Comparison of ENCODE assay signal across 33 mouse cellular contexts in genomic region chr10:59821334-59822066, GRCm38 (mm10). TPM values are rescaled to one million over a fixed set of nuclear protein-coding genes. Genes with fewer than 3 reads are reported as not detected.
DNase-seq lines count a peak whose midpoint lies in the region; ATAC-seq and TF ChIP-seq lines count a peak whose summit lies in the region.
"Had no signal": no experiment of that assay in that cellular context is flagged by ENCODE, and none has a peak within 500 bp of the region (broad histone marks: within the 10 kb centered on the region; RNA-seq: fewer than 3 reads in every experiment).

No protein-coding gene starts in this region.

- no peak overlapping the region for H3K4me2 ChIP-seq in hindbrain, postnatal 0 days (ENCODE audit: low read depth, low read length)
- no peak overlapping the region for H3K4me2 ChIP-seq in hindbrain, embryonic 13.5 days
- H3K4me2 ChIP-seq in lung, postnatal 0 days (replicated peaks; ENCODE audit: low read depth, low read length), result no peak overlapping the region
- H3K4me2 ChIP-seq: embryonic facial prominence, embryonic 13.5 days; heart, embryonic 13.5 days; liver, embryonic 13.5 days; midbrain, embryonic 13.5 days; neural tube, embryonic 15.5 days; stomach, embryonic 15.5 days had no signal

- ATAC-seq in hindbrain, postnatal 0 days, result peak; percentile 20; the same call in 1 of the 2 replicates
- ATAC-seq in hindbrain, embryonic 13.5 days (ENCODE audit: low FRiP score), result no peak
- ATAC-seq in lung, postnatal 0 days, result peak; percentile 61
- ATAC-seq: forebrain, postnatal 0 days; inflammation-experienced regulatory T-cells, adult 6 months; midbrain, embryonic 13.5 days had no signal

- no peak for TF ChIP-seq CTCF in hindbrain, postnatal 0 days (IDR thresholded peaks at IDR 0.05; ENCODE audit: low read depth)
- TF ChIP-seq CTCF in lung, postnatal 0 days (IDR thresholded peaks at IDR 0.05), result no peak

- H3K4me1 ChIP-seq in hindbrain, postnatal 0 days (ENCODE audit: insufficient read depth, low read length), result no peaks in the 10 kb centered on the region
- H3K4me1 ChIP-seq in hindbrain, embryonic 13.5 days (replicated peaks), result peaks cover 13% of the 10 kb centered on the region; the same call in 1 of the 2 replicates
- no peaks in the 10 kb centered on the region for H3K4me1 ChIP-seq in lung, postnatal 0 days (ENCODE audit: insufficient read depth, low read depth, low read length)
- H3K4me1 ChIP-seq: liver, embryonic 13.5 days; stomach, embryonic 15.5 days had no signal

- H3K36me3 ChIP-seq in hindbrain, postnatal 0 days (ENCODE audit: insufficient read depth, low read length), result no peaks in the 10 kb centered on the region
- H3K36me3 ChIP-seq in hindbrain, embryonic 13.5 days, result no peaks in the 10 kb centered on the region
- no peaks in the 10 kb centered on the region for H3K36me3 ChIP-seq in lung, postnatal 0 days (ENCODE audit: insufficient read depth, low read length)
- H3K36me3 ChIP-seq: embryonic facial prominence, embryonic 13.5 days; G1E; liver, embryonic 13.5 days; midbrain, embryonic 13.5 days; neural tube, embryonic 15.5 days; stomach, embryonic 15.5 days had no signal

- WGBS in hindbrain, postnatal 0 days, result 90% methylated on average over 7 of the region's 7 CpGs
- WGBS in hindbrain, embryonic 13.5 days, result 89% methylated on average over 6 of the region's 7 CpGs
- WGBS in lung, postnatal 0 days, result 93% methylated on average over 7 of the region's 7 CpGs

- H3K27ac ChIP-seq in hindbrain, postnatal 0 days, result no peak overlapping the region
- no peak overlapping the region for H3K27ac ChIP-seq in hindbrain, embryonic 13.5 days
- no peak overlapping the region for H3K27ac ChIP-seq in lung, postnatal 0 days (ENCODE audit: low read length)
- H3K27ac ChIP-seq: embryonic facial prominence, embryonic 13.5 days; heart, adult 2 months; heart, embryonic 13.5 days; layer of hippocampus, adult 2 months; left cerebral cortex, adult 2 months; liver, embryonic 13.5 days; midbrain, embryonic 13.5 days; neural tube, embryonic 15.5 days; stomach, embryonic 15.5 days had no signal

- TF ChIP-seq EP300 in lung, postnatal 0 days (IDR thresholded peaks at IDR 0.05), result no peak

- no peaks in the 10 kb centered on the region for H3K9me3 ChIP-seq in hindbrain, postnatal 0 days (ENCODE audit: low read length)
- H3K9me3 ChIP-seq in hindbrain, embryonic 13.5 days, result no peaks in the 10 kb centered on the region
- H3K9me3 ChIP-seq in lung, postnatal 0 days (ENCODE audit: low read length), result no peaks in the 10 kb centered on the region
- H3K9me3 ChIP-seq: embryonic facial prominence, embryonic 13.5 days; G1E; heart, embryonic 13.5 days; liver, embryonic 13.5 days; megakaryocyte, embryonic 14.5 days; midbrain, embryonic 13.5 days; neural tube, embryonic 15.5 days; stomach, embryonic 15.5 days had no signal

- no peak overlapping the region for H3K9ac ChIP-seq in hindbrain, postnatal 0 days (replicated peaks; ENCODE audit: low read length)
- no peak overlapping the region for H3K9ac ChIP-seq in hindbrain, embryonic 13.5 days
- no peak overlapping the region for H3K9ac ChIP-seq in lung, postnatal 0 days (replicated peaks; ENCODE audit: low read depth)
- H3K9ac ChIP-seq: embryonic facial prominence, embryonic 13.5 days; forebrain, postnatal 0 days; heart, embryonic 13.5 days; liver, embryonic 13.5 days; midbrain, embryonic 13.5 days; neural tube, embryonic 15.5 days; stomach, embryonic 15.5 days had no signal

- H3K27me3 ChIP-seq in hindbrain, postnatal 0 days (ENCODE audit: insufficient read depth, low read length), result no peaks in the 10 kb centered on the region
- H3K27me3 ChIP-seq in hindbrain, embryonic 13.5 days, result no peaks in the 10 kb centered on the region
- no peaks in the 10 kb centered on the region for H3K27me3 ChIP-seq in lung, postnatal 0 days (replicated peaks; ENCODE audit: insufficient read depth, low read length)
- H3K27me3 ChIP-seq: CH12.LX; embryonic facial prominence, embryonic 13.5 days; heart, embryonic 13.5 days; liver, embryonic 13.5 days; megakaryocyte, embryonic 14.5 days; midbrain, embryonic 13.5 days; neural tube, embryonic 15.5 days; stomach, embryonic 15.5 days had no signal

- no peak for DNase-seq in hindbrain, postnatal 0 days (ENCODE audit: low spot score)
- DNase-seq in lung, postnatal 0 days (ENCODE audit: low spot score), result peak; percentile 24
- no peak for DNase-seq in lung, postnatal 25 days (ENCODE audit: low spot score)
- DNase-seq in R1 (ENCODE audit: low read depth, low spot score), result peak; percentile 33
- no peak for DNase-seq in adrenal gland, postnatal 14 days
- DNase-seq in heart, adult 8-10 months (ENCODE audit: low spot score), result no peak
- DNase-seq: adrenal gland, postnatal 36 days; B cell, adult 2 months; cerebellum, adult 18-20 months; cerebellum, postnatal 10 days; forebrain, postnatal 0 days; heart, adult 2 months; heart, postnatal 10 days; kidney, adult 2 months; kidney, postnatal 36 days; liver, embryonic 13.5 days; lung, adult 2 months; lung, postnatal 36 days; right cerebral cortex, postnatal 25 days; thymus, postnatal 14 days had no signal

- H3K4me3 ChIP-seq in hindbrain, postnatal 0 days (ENCODE audit: low read length), result no peak overlapping the region
- H3K4me3 ChIP-seq in hindbrain, embryonic 13.5 days, result no peak overlapping the region
- H3K4me3 ChIP-seq in lung, postnatal 0 days (ENCODE audit: low read depth, low read length), result no peak overlapping the region
- H3K4me3 ChIP-seq: embryonic facial prominence, embryonic 13.5 days; erythroblast, embryonic 14.5 days; heart, adult 2 months; heart, embryonic 13.5 days; layer of hippocampus, adult 2 months; left cerebral cortex, adult 2 months; liver, embryonic 13.5 days; midbrain, embryonic 13.5 days; neural tube, embryonic 15.5 days; stomach, embryonic 15.5 days had no signal

RNA-seq across cellular contexts. Expression of gene Dnajb12, which starts 57.9 kb away (rescaled TPM):
- 45.1 and 56.8 TPM in 2 replicates for total RNA-seq in hindbrain, postnatal 0 days (2014; rRNA removed)
- polyA plus RNA-seq in hindbrain, postnatal 0 days (2015; fragmentation: Nextera tagmentation; extraction: Ambion mirVana), result 25.5 and 26.4 TPM in 2 replicates
- 18.4 and 19.2 TPM in 2 replicates for polyA plus RNA-seq in hindbrain, embryonic 13.5 days (2015; fragmentation: Nextera tagmentation; extraction: Ambion mirVana)
- polyA plus RNA-seq in lung, postnatal 0 days (2015; fragmentation: Nextera tagmentation; extraction: Ambion mirVana), result 19.8 and 24.4 TPM in 2 replicates
- total RNA-seq in adrenal gland, postnatal 14 days (2021), result 49.5 and 50.6 TPM in 2 replicates
- total RNA-seq in heart, adult 8-10 months (2022), result 10 to 100 TPM; 38.1 to 44.8 (median 44.4) TPM

Comparison
In these comparisons a context has a peak if more than half of its experiments do, and no peak if none do; other contexts are left out.
1. DNase-seq: peak in lung, postnatal 0 days (single experiment) and R1 (single experiment); none in hindbrain, postnatal 0 days (single experiment), lung, postnatal 25 days (single experiment), adrenal gland, postnatal 14 days (single experiment) and heart, adult 8-10 months (single experiment).